Mouse (Mus musculus) liver, adult 2 months (tissue): Measurements from ENCODE around the gene Scn4a.

Experiments used
- CTCF ChIP-seq: fragments of 200-500 bp; IDR thresholded peaks from 2 replicates; pipeline ENCODE4 v1.5.1; 2011; ENCODE audit warnings: low read depth, low read length, control low read depth
- POLR2A ChIP-seq: fragments of 200-500 bp; IDR thresholded peaks from 2 replicates; pipeline ENCODE4 v1.6.1; 2011; ENCODE audit warnings: low read length, control low read depth; ENCODE audit not compliant: insufficient read depth; ENCODE audit errors: extremely low read depth

GRCm38 (mm10) chr11:106324858-106325257 is 28.2 kb downstream of the Scn4a start:
- TF ChIP-seq CTCF (no peak), POLR2A (no peak)
